Mouse (Mus musculus): ENCODE data around the gene Vps13d.
A peak's percentile ranks its signal among the peaks of the same experiment; 100 is the strongest.

Vps13d gene

GRCm38 (mm10) chr4:145194559-145195162 is at the start of gene Vps13d:
Gene Vps13d, minus strand, starts transcription at chr4:145195005.
- peak; percentile 95 for DNase-seq

GRCm38 (mm10) chr4:145242719-145243350 is 48.0 kb upstream of the Vps13d start:
- DNase-seq, result no peak

- peak; percentile 33 for DNase-seq
These were observed 46.0 kb upstream of the Vps13d start for GRCm38 (mm10) chr4:145240723-145241231.

GRCm38 (mm10) chr4:145239049-145239830 is 44.4 kb upstream of the Vps13d start:
- peak; percentile 29 for DNase-seq

- DNase-seq, result no peak
These were observed 41.2 kb upstream of the Vps13d start for GRCm38 (mm10) chr4:145236027-145236426.

GRCm38 (mm10) chr4:145233487-145234228 is 38.9 kb upstream of the Vps13d start:
- no peak for DNase-seq

- no peak for DNase-seq
These were observed 36.9 kb upstream of the Vps13d start for GRCm38 (mm10) chr4:145231732-145232131.

GRCm38 (mm10) chr4:145230647-145231046 is 35.8 kb upstream of the Vps13d start:
- no peak for DNase-seq

- DNase-seq, result no peak
These were observed 34.8 kb upstream of the Vps13d start for GRCm38 (mm10) chr4:145229524-145230163.

GRCm38 (mm10) chr4:145229051-145229450 is 34.2 kb upstream of the Vps13d start:
- DNase-seq, result no peak

- no peak for DNase-seq
These were observed 29.8 kb upstream of the Vps13d start for GRCm38 (mm10) chr4:145224613-145225012.

- DNase-seq, result peak; percentile 74
These were observed 27.3 kb upstream of the Vps13d start for GRCm38 (mm10) chr4:145222064-145222463.

- no peak for DNase-seq
These were observed 26.6 kb upstream of the Vps13d start for GRCm38 (mm10) chr4:145221379-145221778.

GRCm38 (mm10) chr4:145220001-145220400 is 25.2 kb upstream of the Vps13d start:
- no peak for DNase-seq

- DNase-seq, result peak; percentile 69
These were observed 24.6 kb upstream of the Vps13d start for GRCm38 (mm10) chr4:145219240-145219985.

GRCm38 (mm10) chr4:145217837-145218236 is 23.0 kb upstream of the Vps13d start:
- no peak for DNase-seq

- no peak for DNase-seq
These were observed 22.2 kb upstream of the Vps13d start for GRCm38 (mm10) chr4:145217046-145217445.

- no peak for DNase-seq
These were observed 20.6 kb upstream of the Vps13d start for GRCm38 (mm10) chr4:145215396-145215795.

GRCm38 (mm10) chr4:145214786-145215174 is 20.0 kb upstream of the Vps13d start:
- DNase-seq, result no peak

GRCm38 (mm10) chr4:145213999-145214785 is 19.4 kb upstream of the Vps13d start:
- DNase-seq, result peak; percentile 87

GRCm38 (mm10) chr4:145211076-145211475 is 16.3 kb upstream of the Vps13d start:
- DNase-seq, result no peak

Data from liver (tissue).